Comparison of ENCODE assay signal across 8 mouse cellular contexts in the genomic region with DNA sequence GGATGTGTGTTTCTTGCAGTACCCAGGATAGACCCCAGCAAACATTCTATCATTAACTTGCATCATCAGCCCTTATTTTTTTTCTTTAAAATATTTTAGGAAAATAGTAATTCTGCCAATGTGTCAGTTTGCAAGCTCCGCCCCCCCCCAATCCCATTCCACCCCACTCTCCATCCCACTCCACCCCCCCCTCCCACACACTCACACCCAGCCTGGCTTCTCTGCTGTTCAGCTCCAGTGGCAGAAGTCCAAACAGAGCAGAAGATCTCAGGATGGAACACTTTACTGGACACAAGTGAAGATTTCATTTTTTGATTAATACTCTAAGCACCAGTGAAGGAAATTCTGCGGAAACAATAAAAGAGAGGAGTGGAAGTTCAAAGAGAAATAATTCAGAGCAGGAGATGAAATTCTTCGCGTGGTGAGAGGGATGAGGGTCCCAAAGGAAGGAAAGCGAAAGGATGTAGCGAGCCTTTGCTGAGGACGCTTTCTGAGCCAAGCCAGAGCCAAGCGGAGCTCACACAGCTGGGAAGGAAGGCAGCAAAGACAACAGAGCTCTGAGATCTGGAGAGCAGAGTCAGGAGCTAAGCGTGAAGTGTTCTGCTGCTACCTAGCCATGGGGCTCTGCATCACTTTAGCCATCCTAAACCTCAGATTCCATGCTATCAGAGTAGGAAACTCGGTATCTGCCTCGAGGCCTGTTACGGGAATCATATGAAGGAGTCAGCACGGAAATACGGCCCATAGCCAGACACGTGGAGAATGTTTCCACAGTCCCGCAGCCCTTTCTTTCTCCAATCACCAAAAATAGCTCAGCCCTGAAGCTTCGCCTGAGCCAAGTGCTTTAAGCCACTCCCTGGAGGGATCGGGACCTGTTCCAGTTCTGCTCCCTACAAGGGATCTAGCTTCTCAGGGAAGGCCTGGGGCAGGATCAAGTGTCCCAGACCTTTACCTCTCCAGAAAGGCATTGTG. TPM values are rescaled to one million over a fixed set of nuclear protein-coding genes. Genes with fewer than 3 reads are reported as not detected.
DNase-seq lines count a peak whose midpoint lies in the region; ATAC-seq lines count a peak whose summit lies in the region.
"Had no signal": no experiment of that assay in that cellular context is flagged by ENCODE, and none has a peak within 500 bp of the region (broad histone marks: within the 10 kb centered on the region; RNA-seq: fewer than 3 reads in every experiment).

No protein-coding gene starts in this region.

- 23% methylated on average over 18 of the region's 18 CpGs for WGBS in heart, embryonic 14.5 days
- 51% methylated on average over 18 of the region's 18 CpGs for WGBS in stomach, embryonic 16.5 days

- H3K36me3 ChIP-seq in heart, embryonic 14.5 days (ENCODE audit: control insufficient read depth, insufficient read depth, low read length) = no peaks in the 10 kb centered on the region
- no peaks in the 10 kb centered on the region for H3K36me3 ChIP-seq in stomach, embryonic 16.5 days (ENCODE audit: control insufficient read depth, insufficient read depth, low read length)
- H3K36me3 ChIP-seq: neural tube, embryonic 13.5 days had no signal

- H3K27ac ChIP-seq in heart, embryonic 14.5 days (replicated peaks in 1 of 2; ENCODE audit: control insufficient read depth in 1 of 2, insufficient read depth in 1 of 2, low read depth in 2 of 2, low read length in 2 of 2) = peak overlapping the region; percentile 88 to 92
- H3K27ac ChIP-seq in stomach, embryonic 16.5 days (ENCODE audit: low read length) = peak overlapping the region; percentile 94
- H3K27ac ChIP-seq: neural tube, embryonic 13.5 days had no signal

- peak overlapping the region; percentile 58; the same call in 1 of the 2 replicates for H3K9ac ChIP-seq in heart, embryonic 14.5 days (ENCODE audit: low read length)
- peak overlapping the region; percentile 53 for H3K9ac ChIP-seq in stomach, embryonic 16.5 days (ENCODE audit: low read length)
- H3K9ac ChIP-seq: neural tube, embryonic 13.5 days had no signal

- peak; percentile 70 for DNase-seq in adrenal gland, postnatal 14 days
- peak; percentile 31 for DNase-seq in cerebellum, adult 9-11 months
- peak; percentile 43 to 61 for DNase-seq in kidney, postnatal 4 days
- no peak for DNase-seq in thymus, postnatal 4 days

- H3K4me3 ChIP-seq in heart, embryonic 14.5 days (ENCODE audit: control insufficient read depth in 1 of 2, insufficient read depth in 1 of 2, low read depth in 1 of 2, low read length in 2 of 2) = peak overlapping the region; percentile 1 to 9; a peak in 2 of 4 replicates
- peak overlapping the region; percentile 15; the same call in 1 of the 2 replicates for H3K4me3 ChIP-seq in stomach, embryonic 16.5 days (replicated peaks; ENCODE audit: low read length)
- H3K4me3 ChIP-seq: neural tube, embryonic 13.5 days had no signal

- H3K27me3 ChIP-seq in heart, embryonic 14.5 days (ENCODE audit: control insufficient read depth, insufficient read depth, low read length) = no peaks in the 10 kb centered on the region
- H3K27me3 ChIP-seq in stomach, embryonic 16.5 days (ENCODE audit: control insufficient read depth, insufficient read depth, low read length) = no peaks in the 10 kb centered on the region
- H3K27me3 ChIP-seq: neural tube, embryonic 13.5 days had no signal

- H3K4me2 ChIP-seq in heart, embryonic 14.5 days (ENCODE audit: low read length) = peak overlapping the region; percentile 59
- peak overlapping the region; percentile 44 for H3K4me2 ChIP-seq in stomach, embryonic 16.5 days (ENCODE audit: low read depth, low read length)
- H3K4me2 ChIP-seq: neural tube, embryonic 13.5 days had no signal

- H3K9me3 ChIP-seq in heart, embryonic 14.5 days (ENCODE audit: control insufficient read depth, low read length) = no peaks in the 10 kb centered on the region
- H3K9me3 ChIP-seq in stomach, embryonic 16.5 days (replicated peaks; ENCODE audit: control insufficient read depth, low read length) = no peaks in the 10 kb centered on the region
- H3K9me3 ChIP-seq: neural tube, embryonic 13.5 days had no signal

- peak; percentile 90 for ATAC-seq in heart, embryonic 14.5 days (ENCODE audit: insufficient number of reproducible peaks, insufficient read depth, low FRiP score, low read depth)
- peak; percentile 88 for ATAC-seq in stomach, embryonic 16.5 days (ENCODE audit: insufficient read depth, low FRiP score)
- ATAC-seq in megakaryocyte, adult 5-6 weeks (ENCODE audit: poor library complexity, severe bottlenecking) = no peak

- peaks cover 20 to 30% of the 10 kb centered on the region in 2 experiments for H3K4me1 ChIP-seq in heart, embryonic 14.5 days (ENCODE audit: control insufficient read depth in 2 of 2, insufficient read depth in 2 of 2, low read length in 2 of 2)
- H3K4me1 ChIP-seq in stomach, embryonic 16.5 days (ENCODE audit: control insufficient read depth, insufficient read depth, low read length) = 0 out of 2 replicates have a peak, but pooled peaks cover 9% of the 10 kb centered on the region
- H3K4me1 ChIP-seq: neural tube, embryonic 13.5 days had no signal

RNA-seq across cellular contexts. Expression of a gene that starts 4.8 kb away (rescaled TPM):
- not detected in 2 replicates for total RNA-seq in adrenal gland, postnatal 14 days (2021)
- 0.35 and 0.47 TPM in 2 replicates for polyA plus RNA-seq in heart, embryonic 14.5 days (2014; fragmentation: Nextera tagmentation; extraction: Ambion mirVana)
- not detected in 2 replicates for polyA plus RNA-seq in stomach, embryonic 16.5 days (2015; fragmentation: Nextera tagmentation; extraction: Ambion mirVana)
- total RNA-seq in megakaryocyte, adult 5-6 weeks (2015) = not detected in 2 replicates
- 0.92 TPM in 1 of 2 replicates, not detected in the other for total RNA-seq in megakaryocyte, adult 5-6 weeks (2017)
- polyA plus RNA-seq: neural tube, embryonic 13.5 days had no signal

RNA-seq across cellular contexts. Expression of a gene that starts 53.1 kb away (rescaled TPM):
- total RNA-seq in adrenal gland, postnatal 14 days (2021) = 3.5 and 4.6 TPM in 2 replicates
- 0.23 and 0.30 TPM in 2 replicates for polyA plus RNA-seq in heart, embryonic 14.5 days (2014; fragmentation: Nextera tagmentation; extraction: Ambion mirVana)
- polyA plus RNA-seq in stomach, embryonic 16.5 days (2015; fragmentation: Nextera tagmentation; extraction: Ambion mirVana) = 9.8 and 10.5 TPM in 2 replicates
- not detected in 2 replicates for total RNA-seq in megakaryocyte, adult 5-6 weeks (2015)
- total RNA-seq in megakaryocyte, adult 5-6 weeks (2017) = not detected in 2 replicates
